Mouse (Mus musculus) heart, adult 2 months (tissue): ENCODE data around the gene Azin2.

Experiments used
- CTCF ChIP-seq: fragments of 200-600 bp; IDR thresholded peaks from 2 replicates; pipeline ENCODE4 v1.8.1; 2022; ENCODE audit warnings: antibody characterized with exemption, mild to moderate bottlenecking, moderate library complexity
- EP300 ChIP-seq: fragments of 200-500 bp; IDR thresholded peaks from 2 replicates; pipeline ENCODE4 v1.6.1; 2011; ENCODE audit warnings: low read depth, low read length, control low read depth; ENCODE audit not compliant: insufficient read depth
- POLR2A ChIP-seq: fragments of 200-500 bp; IDR thresholded peaks from 2 replicates; pipeline ENCODE4 v1.6.1; 2011; ENCODE audit warnings: mild to moderate bottlenecking, low read depth, low read length, control low read depth; ENCODE audit not compliant: insufficient read depth

- TF ChIP-seq EP300, result no peak
- TF ChIP-seq POLR2A, result no peak
- no peak for TF ChIP-seq CTCF
These were observed 4.1 kb downstream of the Azin2 start for GRCm38 (mm10) chr4:128958156-128958555.
